Comparison of ENCODE assay signal across 9 mouse cellular contexts in the genomic region with DNA sequence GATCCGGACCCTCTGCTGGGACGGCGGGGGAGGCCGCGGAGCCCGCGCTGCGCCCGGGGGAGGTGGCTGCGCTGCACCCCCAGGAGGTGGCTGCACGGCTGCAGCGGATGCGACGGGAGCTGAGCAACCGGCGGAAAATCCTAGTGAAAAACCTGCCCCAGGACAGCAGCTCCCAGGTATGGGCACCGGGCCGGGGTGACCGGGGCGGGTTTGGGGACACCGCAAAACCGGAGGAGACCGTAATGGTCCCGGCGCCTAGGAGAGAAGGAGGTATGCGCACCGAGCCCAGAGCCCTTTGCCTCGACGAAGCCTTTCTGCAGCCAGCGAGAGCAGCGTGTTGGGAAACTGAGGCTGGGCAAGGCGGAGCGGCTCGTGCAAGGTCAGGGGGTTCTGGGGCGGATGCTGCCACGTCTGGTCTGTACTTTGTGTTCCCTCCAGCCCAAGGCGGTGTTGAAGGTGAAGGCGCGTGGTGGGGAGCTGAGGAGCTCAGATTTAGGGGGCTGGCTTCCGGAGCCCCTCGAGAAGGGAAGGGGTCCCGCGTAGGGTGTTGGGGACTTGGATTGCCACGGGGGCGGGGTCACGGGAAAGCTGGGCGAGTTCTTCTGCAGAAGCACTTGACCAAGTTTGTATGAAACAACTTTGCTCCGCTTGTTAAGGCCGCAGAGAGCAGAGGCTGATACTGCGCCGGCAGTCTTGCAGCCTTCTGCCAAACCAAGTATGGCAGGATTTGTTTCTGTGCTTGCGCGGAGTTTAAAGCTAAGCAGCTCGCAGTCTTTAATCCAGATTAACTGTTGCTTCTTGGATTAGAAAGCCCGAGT. TPM values are rescaled to one million over a fixed set of nuclear protein-coding genes. Genes with fewer than 3 reads are reported as not detected.
DNase-seq lines count a peak whose midpoint lies in the region; ATAC-seq lines count a peak whose summit lies in the region.
"Had no signal": no experiment of that assay in that cellular context is flagged by ENCODE, and none has a peak within 500 bp of the region (broad histone marks: within the 10 kb centered on the region; RNA-seq: fewer than 3 reads in every experiment).

No protein-coding gene starts in this region.

- WGBS in embryonic facial prominence, embryonic 11.5 days, result 1% methylated on average over 54 of the region's 55 CpGs
- WGBS in heart, embryonic 11.5 days (ENCODE audit: insufficient replicate concordance), result 3% methylated on average over 55 of the region's 55 CpGs
- WGBS in liver, embryonic 15.5 days (ENCODE audit: insufficient replicate concordance), result under 1% methylated on average over 55 of the region's 55 CpGs
- WGBS in neural tube, embryonic 14.5 days, result under 1% methylated on average over 55 of the region's 55 CpGs

- H3K4me3 ChIP-seq in embryonic facial prominence, embryonic 11.5 days (ENCODE audit: low read depth, low read length), result peak overlapping the region; percentile 85
- H3K4me3 ChIP-seq in heart, embryonic 11.5 days (ENCODE audit: low read depth, low read length), result peak overlapping the region; percentile 85
- peak overlapping the region; percentile 60 for H3K4me3 ChIP-seq in liver, embryonic 15.5 days (replicated peaks)
- H3K4me3 ChIP-seq in neural tube, embryonic 14.5 days (ENCODE audit: low read depth, low read length), result peak overlapping the region; percentile 75

- no peaks in the 10 kb centered on the region for H3K27me3 ChIP-seq in embryonic facial prominence, embryonic 11.5 days (ENCODE audit: control insufficient read depth, insufficient read depth, low read length)
- peaks cover 5% of the 10 kb centered on the region; the same call in 1 of the 2 replicates for H3K27me3 ChIP-seq in heart, embryonic 11.5 days (ENCODE audit: control insufficient read depth, insufficient read depth, low read length)
- peaks cover 58% of the 10 kb centered on the region for H3K27me3 ChIP-seq in liver, embryonic 15.5 days
- H3K27me3 ChIP-seq in neural tube, embryonic 14.5 days (ENCODE audit: control insufficient read depth, insufficient read depth, low read length), result peaks cover 3% of the 10 kb centered on the region; the same call in 1 of the 2 replicates
- H3K27me3 ChIP-seq: CH12.LX had no signal

- H3K4me2 ChIP-seq in embryonic facial prominence, embryonic 11.5 days (ENCODE audit: low read depth, low read length), result peak overlapping the region; percentile 91
- H3K4me2 ChIP-seq in heart, embryonic 11.5 days, result peak overlapping the region; percentile 90
- H3K4me2 ChIP-seq in liver, embryonic 15.5 days, result peak overlapping the region; percentile 75
- peak overlapping the region; percentile 95 for H3K4me2 ChIP-seq in neural tube, embryonic 14.5 days (ENCODE audit: low read depth, low read length)

- H3K9ac ChIP-seq in embryonic facial prominence, embryonic 11.5 days (replicated peaks; ENCODE audit: low read length), result peak overlapping the region; percentile 86
- peak overlapping the region; percentile 80 for H3K9ac ChIP-seq in heart, embryonic 11.5 days (ENCODE audit: low read depth, low read length)
- no peak overlapping the region for H3K9ac ChIP-seq in liver, embryonic 15.5 days
- H3K9ac ChIP-seq in neural tube, embryonic 14.5 days (replicated peaks; ENCODE audit: low read depth, low read length), result peak overlapping the region; percentile 72

- peak; percentile 72; the same call in 1 of the 2 replicates for ATAC-seq in embryonic facial prominence, embryonic 11.5 days (replicated peaks; ENCODE audit: insufficient number of reproducible peaks, low FRiP score, low TSS enrichment, low read depth)
- peak; percentile 57 for ATAC-seq in heart, embryonic 11.5 days (replicated peaks; ENCODE audit: insufficient number of reproducible peaks, low FRiP score, low TSS enrichment)
- no peak for ATAC-seq in liver, embryonic 15.5 days (ENCODE audit: insufficient read depth)
- peak; percentile 72 for ATAC-seq in neural tube, embryonic 14.5 days (ENCODE audit: low read depth)

- no peaks in the 10 kb centered on the region for H3K4me1 ChIP-seq in embryonic facial prominence, embryonic 11.5 days (ENCODE audit: control insufficient read depth, insufficient read depth, low read length)
- no peaks in the 10 kb centered on the region for H3K4me1 ChIP-seq in heart, embryonic 11.5 days (ENCODE audit: control insufficient read depth, insufficient read depth, low read length)
- peaks cover 4% of the 10 kb centered on the region; the same call in 1 of the 2 replicates for H3K4me1 ChIP-seq in liver, embryonic 15.5 days (replicated peaks)
- H3K4me1 ChIP-seq in neural tube, embryonic 14.5 days (ENCODE audit: control insufficient read depth, insufficient read depth, low read length), result no peaks in the 10 kb centered on the region; the same call in 1 of the 2 replicates

- DNase-seq in layer of hippocampus, adult 11-12 months (ENCODE audit: low spot score), result peak; percentile 13
- no peak for DNase-seq in layer of hippocampus, adult 9-10 months (ENCODE audit: low spot score)
- peak; percentile 55 for DNase-seq in embryonic facial prominence, embryonic 11.5 days (ENCODE audit: low spot score)
- peak; percentile 12 for DNase-seq in kidney, adult 9 months
- peak; percentile 34 for DNase-seq in thymus, postnatal 25 days

- H3K27ac ChIP-seq in embryonic facial prominence, embryonic 11.5 days (replicated peaks; ENCODE audit: low read depth, low read length), result 0 out of 2 replicates have a peak overlapping the region, but pooled peaks have one; percentile 20
- no peak overlapping the region for H3K27ac ChIP-seq in heart, embryonic 11.5 days (ENCODE audit: low read depth, low read length)
- H3K27ac ChIP-seq in liver, embryonic 15.5 days (replicated peaks), result no peak overlapping the region
- no peak overlapping the region; the same call in 1 of the 2 replicates for H3K27ac ChIP-seq in neural tube, embryonic 14.5 days (ENCODE audit: low read depth, low read length)

- no peaks in the 10 kb centered on the region for H3K9me3 ChIP-seq in embryonic facial prominence, embryonic 11.5 days (replicated peaks; ENCODE audit: control insufficient read depth, low read length)
- no peaks in the 10 kb centered on the region for H3K9me3 ChIP-seq in heart, embryonic 11.5 days (replicated peaks; ENCODE audit: control insufficient read depth, low read length)
- no peaks in the 10 kb centered on the region for H3K9me3 ChIP-seq in liver, embryonic 15.5 days (replicated peaks)
- H3K9me3 ChIP-seq in neural tube, embryonic 14.5 days (ENCODE audit: control insufficient read depth, low read length), result no peaks in the 10 kb centered on the region

- no peaks in the 10 kb centered on the region for H3K36me3 ChIP-seq in embryonic facial prominence, embryonic 11.5 days (replicated peaks; ENCODE audit: control insufficient read depth, insufficient read depth, low read depth, low read length)
- H3K36me3 ChIP-seq in heart, embryonic 11.5 days (ENCODE audit: control insufficient read depth, insufficient read depth, low read length), result no peaks in the 10 kb centered on the region
- H3K36me3 ChIP-seq in liver, embryonic 15.5 days (replicated peaks), result no peaks in the 10 kb centered on the region
- H3K36me3 ChIP-seq in neural tube, embryonic 14.5 days (ENCODE audit: control insufficient read depth, insufficient read depth, low read length), result no peaks in the 10 kb centered on the region

RNA-seq across cellular contexts. Expression of a gene that starts 0.6 kb away (rescaled TPM):
- polyA plus RNA-seq in embryonic facial prominence, embryonic 11.5 days (2014; fragmentation: Nextera tagmentation; extraction: Ambion mirVana), result 15.4 and 15.9 TPM in 2 replicates
- polyA plus RNA-seq in heart, embryonic 11.5 days (2014; fragmentation: Nextera tagmentation; extraction: Ambion mirVana), result 3.8 and 5.6 TPM in 2 replicates
- 0.35 and 0.41 TPM in 2 replicates for polyA plus RNA-seq in liver, embryonic 15.5 days (2015; fragmentation: Nextera tagmentation; extraction: Ambion mirVana)
- 6.9 and 7.1 TPM in 2 replicates for polyA plus RNA-seq in neural tube, embryonic 14.5 days (2014; fragmentation: Nextera tagmentation; extraction: Ambion mirVana)

RNA-seq across cellular contexts. Expression of a gene that starts 48.9 kb away (rescaled TPM):
- polyA plus RNA-seq in embryonic facial prominence, embryonic 11.5 days (2014; fragmentation: Nextera tagmentation; extraction: Ambion mirVana), result not detected in 2 replicates
- not detected in 2 replicates for polyA plus RNA-seq in heart, embryonic 11.5 days (2014; fragmentation: Nextera tagmentation; extraction: Ambion mirVana)
- not detected in 2 replicates for polyA plus RNA-seq in liver, embryonic 15.5 days (2015; fragmentation: Nextera tagmentation; extraction: Ambion mirVana)
- not detected in 2 replicates for polyA plus RNA-seq in neural tube, embryonic 14.5 days (2014; fragmentation: Nextera tagmentation; extraction: Ambion mirVana)
